Mouse (Mus musculus) heart, embryonic 12.5 days (tissue): ENCODE results near the gene Chga. TPM values are rescaled to one million over a fixed set of nuclear protein-coding genes. Genes with fewer than 3 reads are reported as not detected.

ENCODE experiments used
- polyA plus RNA-seq: library from polyadenylated mRNA; unstranded; fragments of >200 nt; fragmentation: Nextera tagmentation; extraction: Ambion mirVana; gene quantifications from 2 replicates; pipeline ENCODE4 v1.2.1, GENCODE M21; 2016

The Chga gene
- polyA plus RNA-seq, 1 experiment from 2014 or later = 0.26 TPM

Other genes with a start within 250 kb of the Chga start
- gene Lgmn, start 115.2 kb upstream of the Chga start, polyA plus RNA-seq = 126 and 127 TPM in 2 replicates
- 28.8 and 29.0 TPM in 2 replicates for gene Golga5, start 85.8 kb upstream of the Chga start, polyA plus RNA-seq
- gene Itpk1, start 150.0 kb downstream of the Chga start, polyA plus RNA-seq = 5.5 and 6.9 TPM in 2 replicates
- gene Moap1, start 188.7 kb downstream of the Chga start, polyA plus RNA-seq = 17.4 and 18.6 TPM in 2 replicates
- 7.1 and 8.2 TPM in 2 replicates for gene Tmem251, start 188.8 kb downstream of the Chga start, polyA plus RNA-seq
- gene Gm28051, start 202.8 kb downstream of the Chga start, polyA plus RNA-seq = not detected in 2 replicates
- gene Gon7, start 202.8 kb downstream of the Chga start, polyA plus RNA-seq = 24.4 and 25.2 TPM in 2 replicates
- gene Ubr7, start 203.0 kb downstream of the Chga start, polyA plus RNA-seq = 34.7 and 35.1 TPM in 2 replicates
- 19.1 and 19.5 TPM in 2 replicates for gene Gm20604, start 203.7 kb downstream of the Chga start, polyA plus RNA-seq